Mouse (Mus musculus) hindbrain, embryonic 11.5 days (tissue): ENCODE results near the gene Psma1. TPM values are rescaled to one million over a fixed set of nuclear protein-coding genes. Genes with fewer than 3 reads are reported as not detected.

Experiments used
- ATAC-seq: fragments of 200-750 bp; cut with Nextera tagmentation; 2 replicates; pipeline ENCODE4 v1.8.0; 2017; ENCODE audit warnings: mild to moderate bottlenecking, moderate TSS enrichment, moderate library complexity; ENCODE audit not compliant: low FRiP score
- DNase-seq: peaks from one replicate; pipeline ENCODE4 v3.0.0-alpha.2; 2015; ENCODE audit warnings: low spot score
- H3K27ac ChIP-seq: fragments of 300-500 bp; sonication (generic); 2 replicates; pipeline ENCODE4 v1.5.1; 2014; ENCODE audit warnings: mild to moderate bottlenecking, low read depth, low read length
- H3K27me3 ChIP-seq: fragments of 300-500 bp; sonication (generic); 2 replicates; pipeline ENCODE4 v1.6.1; 2014; ENCODE audit warnings: mild to moderate bottlenecking, low read length, moderate library complexity, mixed read lengths; ENCODE audit not compliant: control insufficient read depth, insufficient read depth
- H3K36me3 ChIP-seq: fragments of 300-500 bp; sonication (generic); 2 replicates; pipeline ENCODE4 v1.6.1; 2014; ENCODE audit warnings: mild to moderate bottlenecking, low read length, moderate library complexity, mixed read lengths; ENCODE audit not compliant: control insufficient read depth, insufficient read depth
- H3K4me1 ChIP-seq: fragments of 300-500 bp; sonication (generic); replicated peaks from 2 replicates; pipeline ENCODE4 v1.6.1; 2014; ENCODE audit warnings: low read length, mixed read lengths; ENCODE audit not compliant: control insufficient read depth, insufficient read depth
- H3K4me2 ChIP-seq: fragments of 300-500 bp; sonication (generic); replicated peaks from 2 replicates; pipeline ENCODE4 v1.6.1; 2014; ENCODE audit warnings: mild to moderate bottlenecking, low read depth, low read length
- H3K4me3 ChIP-seq: fragments of 300-500 bp; sonication (generic); 2 replicates; pipeline ENCODE4 v1.5.1; 2014; ENCODE audit warnings: low read depth, low read length
- H3K9ac ChIP-seq: fragments of 300-500 bp; sonication (generic); 2 replicates; pipeline ENCODE4 v1.6.1; 2014; ENCODE audit warnings: low read depth, low read length
- H3K9me3 ChIP-seq: fragments of 300-500 bp; sonication (generic); 2 replicates; pipeline ENCODE4 v1.6.1; 2016; ENCODE audit warnings: low read length; ENCODE audit not compliant: control insufficient read depth
- WGBS: fragments of 180-500 bp; shearing (Covaris S2); extraction: QIAGEN DNeasy Blood & Tissue Kit; methylation state at CpG from one replicate; pipeline ENCODE4 v1.1.7; 2014; 5-methylcytosine and 5-hydroxymethylcytosine counted together
- polyA plus RNA-seq: library from polyadenylated mRNA; unstranded; fragments of >200 nt; fragmentation: Nextera tagmentation; extraction: Ambion mirVana; gene quantifications from 2 replicates; pipeline ENCODE4 v1.2.1, GENCODE M21; 2014

Psma1 gene
- polyA plus RNA-seq, 1 experiment from 2014 or later: 479 TPM

DNA sequence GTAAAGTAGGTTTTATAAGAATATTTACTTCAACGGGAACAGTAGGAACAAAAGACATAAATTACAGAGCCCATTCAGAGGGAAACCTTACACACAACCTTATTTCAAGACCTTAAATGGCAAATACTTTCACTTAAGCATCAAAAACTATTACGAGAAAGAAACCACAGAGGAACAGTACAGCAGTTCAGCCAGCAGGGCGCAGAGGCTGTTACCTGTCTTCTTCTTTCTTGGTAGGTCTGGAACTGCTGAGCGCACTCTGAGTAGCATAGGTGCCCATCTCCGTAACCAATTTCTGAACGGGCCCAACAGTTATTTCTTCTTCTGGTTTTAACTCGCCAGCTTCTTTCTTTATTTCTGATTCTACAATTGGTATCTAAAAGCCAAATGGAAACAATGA, 42.9 kb downstream of the Psma1 start:
- WGBS: 92% methylated on average over 7 of the region's 7 CpGs
- peaks cover 9% of the 10 kb centered on the region; the same call in 1 of the 2 replicates for H3K36me3 ChIP-seq
- no peak for ATAC-seq

GRCm38 (mm10) chr7:114231857-114232256, 44.1 kb downstream of the Psma1 start:
- peaks cover 7% of the 10 kb centered on the region; the same call in 1 of the 2 replicates for H3K36me3 ChIP-seq
- no peak overlapping the region for H3K27ac ChIP-seq
- no peak overlapping the region for H3K4me2 ChIP-seq
- H3K9me3 ChIP-seq: no peaks in the 10 kb centered on the region
- ATAC-seq: no peak
- WGBS: 95% methylated on average over 3 of the region's 3 CpGs
- no peaks in the 10 kb centered on the region for H3K27me3 ChIP-seq
- DNase-seq: no peak
- H3K4me3 ChIP-seq: no peak overlapping the region
- H3K4me1 ChIP-seq: no peaks in the 10 kb centered on the region
- no peak overlapping the region for H3K9ac ChIP-seq

More for the DNA sequence above, 42.9 kb downstream of the Psma1 start:
- Histone ChIP-seq H3K27ac (no peak overlapping the region), H3K27me3 (no peaks in the 10 kb centered on the region), H3K9me3 (no peaks in the 10 kb centered on the region), H3K4me3 (no peak overlapping the region), H3K9ac (no peak overlapping the region), H3K4me2 (no peak overlapping the region), H3K4me1 (no peaks in the 10 kb centered on the region)
- no peak for DNase-seq

DNA sequence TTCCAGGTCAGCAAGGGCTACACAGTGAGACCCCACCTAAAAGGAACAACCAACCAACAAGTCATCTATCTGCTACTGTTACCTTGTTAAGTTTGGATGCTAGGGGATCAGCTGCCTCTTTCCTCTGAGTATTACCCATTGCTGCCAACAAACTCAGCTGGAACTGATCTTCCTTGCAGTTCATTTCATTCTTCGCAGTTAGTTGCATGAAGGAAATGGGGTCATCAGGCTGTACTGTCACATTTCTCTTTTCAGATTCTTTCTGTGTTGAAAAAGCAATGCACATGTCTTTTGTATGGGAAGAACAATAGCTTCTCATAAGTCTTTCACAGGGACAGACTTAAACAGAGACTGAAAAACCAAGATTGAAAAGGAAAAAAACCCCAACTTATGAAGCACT, 49.4 kb downstream of the Psma1 start:
- WGBS: 91% methylated on average over 1 of the region's 1 CpGs
- H3K9me3 ChIP-seq: no peaks in the 10 kb centered on the region
- H3K4me1 ChIP-seq: no peaks in the 10 kb centered on the region
- H3K27ac ChIP-seq: no peak overlapping the region
- no peak overlapping the region for H3K4me3 ChIP-seq
- DNase-seq (no peak), ATAC-seq (no peak)
- no peak overlapping the region for H3K9ac ChIP-seq
- no peaks in the 10 kb centered on the region for H3K27me3 ChIP-seq
- H3K36me3 ChIP-seq: no peaks in the 10 kb centered on the region; the same call in 1 of the 2 replicates
- no peak overlapping the region for H3K4me2 ChIP-seq

- no peak overlapping the region for H3K4me3 ChIP-seq
- H3K9me3 ChIP-seq: no peaks in the 10 kb centered on the region
- DNase-seq (no peak), ATAC-seq (no peak)
- H3K4me1 ChIP-seq: no peaks in the 10 kb centered on the region
- H3K36me3 ChIP-seq: peaks cover 4% of the 10 kb centered on the region
- H3K27me3 ChIP-seq: no peaks in the 10 kb centered on the region
- no peak overlapping the region for H3K27ac ChIP-seq
- H3K4me2 ChIP-seq: no peak overlapping the region
- 94% methylated on average over 4 of the region's 4 CpGs for WGBS
- no peak overlapping the region for H3K9ac ChIP-seq
Observed at GRCm38 (mm10) chr7:114220433-114220832, 55.5 kb downstream of the Psma1 start.

DNA sequence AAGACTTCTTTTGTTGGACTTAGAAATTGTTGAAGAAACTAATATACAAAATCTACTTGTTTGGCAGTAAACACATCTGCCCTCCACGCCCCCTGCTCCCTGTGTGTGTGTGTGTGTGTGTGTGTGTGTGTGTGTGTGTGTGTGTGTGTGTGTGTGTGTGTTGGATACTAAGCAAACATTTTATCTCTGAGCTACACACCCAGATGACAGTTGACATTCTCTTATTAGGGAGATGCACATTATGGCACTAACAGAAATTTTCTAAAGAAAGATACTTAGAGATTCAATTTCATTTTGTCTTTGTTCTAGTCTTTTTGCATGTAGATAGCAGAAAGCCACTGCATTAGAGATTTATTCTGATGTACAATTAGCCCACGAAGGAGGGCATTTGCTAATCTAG, 59.0 kb downstream of the Psma1 start:
- no peak overlapping the region for H3K9ac ChIP-seq
- DNase-seq (no peak), ATAC-seq (no peak)
- 92% methylated on average over 2 of the region's 2 CpGs for WGBS
- no peak overlapping the region for H3K4me2 ChIP-seq
- H3K4me3 ChIP-seq: no peak overlapping the region
- H3K27ac ChIP-seq: no peak overlapping the region
- H3K9me3 ChIP-seq: no peaks in the 10 kb centered on the region
- peaks cover 4% of the 10 kb centered on the region; the same call in 1 of the 2 replicates for H3K36me3 ChIP-seq
- H3K27me3 ChIP-seq: no peaks in the 10 kb centered on the region
- no peaks in the 10 kb centered on the region for H3K4me1 ChIP-seq

Other genes starting within 250 kb of the Psma1 start
- 24.3 and 26.7 TPM in 2 replicates for gene Rras2, start 158.3 kb downstream of the Psma1 start, polyA plus RNA-seq
- gene Copb1, start 21.4 kb downstream of the Psma1 start, polyA plus RNA-seq: 122 and 127 TPM in 2 replicates
- gene Pde3b, start 139.2 kb upstream of the Psma1 start, polyA plus RNA-seq: 11.2 and 11.5 TPM in 2 replicates